8 mouse cellular contexts compared by ENCODE assay signal in the genomic region with DNA sequence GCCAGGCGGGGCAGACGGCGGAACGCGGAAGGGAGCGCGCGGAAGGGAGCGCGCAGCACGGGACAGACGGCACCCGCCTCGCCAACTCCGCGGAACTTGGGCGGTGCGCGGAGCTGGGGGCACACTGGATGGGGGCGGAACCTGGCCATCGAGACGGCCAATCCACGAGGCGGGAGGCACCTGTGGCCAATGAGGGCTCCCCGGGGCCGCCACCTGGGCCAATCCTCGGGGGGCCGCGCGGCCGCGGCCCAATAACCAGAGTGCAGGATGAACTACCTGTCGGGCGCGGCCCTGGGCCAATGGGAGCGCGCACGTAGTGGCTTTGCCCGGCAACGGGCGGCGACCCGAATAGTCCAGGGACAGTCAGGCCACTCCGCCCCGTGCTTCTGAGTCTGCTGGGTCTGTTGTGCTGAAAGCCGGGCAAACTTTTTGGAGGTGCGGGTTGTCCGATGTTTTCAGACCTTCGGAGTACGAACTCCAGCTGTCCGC. TPM values are rescaled to one million over a fixed set of nuclear protein-coding genes. Genes with fewer than 3 reads are reported as not detected.
DNase-seq lines count a peak whose midpoint lies in the region; ATAC-seq lines count a peak whose summit lies in the region.

A gene (minus strand): TSS at position 59 of the 489 bp plus-strand sequence.

- peak; percentile 52 for ATAC-seq in megakaryocyte, adult 5-6 weeks (ENCODE audit: poor library complexity, severe bottlenecking)

- peak; percentile 56 for DNase-seq in MN1 (ENCODE audit: low spot score)
- DNase-seq in cerebellum, postnatal 10 days: peak; percentile 77
- peak; percentile 82 for DNase-seq in gastrocnemius, postnatal 25 days
- peak; percentile 86 for DNase-seq in induced T-regulatory cell, adult 2 months (ENCODE audit: low read depth)
- peak in 1 of 2 experiments; percentile 66 for DNase-seq in left cerebral cortex, adult 8-10 months (ENCODE audit: low spot score in 2 of 2)
- DNase-seq in right cerebral cortex, postnatal 14 days: peak; percentile 55
- peak; percentile 76 for DNase-seq in urinary bladder, postnatal 25 days (ENCODE audit: low spot score)

RNA-seq across cellular contexts. Expression of the gene that starts here (rescaled TPM):
- total RNA-seq in gastrocnemius, postnatal 25 days (2021): 1 to 10 TPM; 1.5 to 3.8 TPM
- total RNA-seq in left cerebral cortex, adult 8-10 months (2022): 100 to 1,000 TPM; 199 to 230 (median 214) TPM
- 0.07 TPM in 1 of 2 replicates, not detected in the other for total RNA-seq in megakaryocyte, adult 5-6 weeks (2015)
- 0.12 and 0.18 TPM in 2 replicates for total RNA-seq in megakaryocyte, adult 5-6 weeks (2017)

Comparison
In these comparisons a context has a peak if more than half of its experiments do, and no peak if none do; other contexts are left out.
1. RNA of the gene that starts here (total RNA-seq): 199 to 230 TPM in left cerebral cortex, adult 8-10 months; 1.5 to 3.8 TPM in gastrocnemius, postnatal 25 days and 0.07 to 0.18 TPM in megakaryocyte, adult 5-6 weeks; every median in the first group is over 10 times any median in the second.
2. Peak in ATAC-seq in megakaryocyte, adult 5-6 weeks; RNA of the gene not detected or under 1 TPM.